Mouse (Mus musculus) intestine, embryonic 16.5 days (tissue): Measurements from ENCODE around the gene Rnf43. TPM values are rescaled to one million over a fixed set of nuclear protein-coding genes. Genes with fewer than 3 reads are reported as not detected.

Source experiments
- ATAC-seq: fragments of 200-750 bp; cut with Nextera tagmentation; 2 replicates; pipeline ENCODE4 v1.8.0; 2017; ENCODE audit warnings: moderate TSS enrichment, moderate library complexity
- H3K27ac ChIP-seq: fragments of 300-500 bp; sonication (generic); 2 replicates; pipeline ENCODE4 v1.5.1; 2014; ENCODE audit warnings: mild to moderate bottlenecking, low read length
- H3K27me3 ChIP-seq: fragments of 300-500 bp; sonication (generic); replicated peaks from 2 replicates; pipeline ENCODE4 v1.6.1; 2014; ENCODE audit warnings: low read length, control low read depth, mixed read lengths; ENCODE audit not compliant: control insufficient read depth, insufficient read depth
- H3K36me3 ChIP-seq: fragments of 300-500 bp; sonication (generic); 2 replicates; pipeline ENCODE4 v1.6.1; 2014; ENCODE audit warnings: low read length, control low read depth; ENCODE audit not compliant: control insufficient read depth, insufficient read depth
- H3K4me1 ChIP-seq: fragments of 300-500 bp; sonication (generic); 2 replicates; pipeline ENCODE4 v1.6.1; 2014; ENCODE audit warnings: low read length, control low read depth, mixed read lengths; ENCODE audit not compliant: control insufficient read depth, insufficient read depth
- H3K4me2 ChIP-seq: fragments of 300-500 bp; sonication (generic); 2 replicates; pipeline ENCODE4 v1.6.1; 2014; ENCODE audit warnings: low read depth, low read length, control low read depth
- H3K4me3 ChIP-seq: fragments of 300-500 bp; sonication (generic); 2 replicates; pipeline ENCODE4 v1.5.1; 2014; ENCODE audit warnings: mild to moderate bottlenecking, low read length
- H3K9ac ChIP-seq: fragments of 300-500 bp; sonication (generic); 2 replicates; pipeline ENCODE4 v1.6.1; 2014; ENCODE audit warnings: low read depth, low read length
- H3K9me3 ChIP-seq: fragments of 300-500 bp; sonication (generic); 2 replicates; pipeline ENCODE4 v1.6.1; 2016; ENCODE audit warnings: low read length, control low read depth; ENCODE audit not compliant: control insufficient read depth
- WGBS: fragments of 180-500 bp; shearing (Covaris S2); extraction: QIAGEN DNeasy Blood & Tissue Kit; methylation state at CpG from one replicate; pipeline ENCODE4 v1.1.7; 2014; 5-methylcytosine and 5-hydroxymethylcytosine counted together
- polyA plus RNA-seq: library from polyadenylated mRNA; unstranded; fragments of >200 nt; fragmentation: Nextera tagmentation; extraction: Ambion mirVana; gene quantifications from 2 replicates; pipeline ENCODE4 v1.2.1, GENCODE M21; 2015

Gene Rnf43
- polyA plus RNA-seq, 1 experiment from 2014 or later = 11.2 TPM

DNA sequence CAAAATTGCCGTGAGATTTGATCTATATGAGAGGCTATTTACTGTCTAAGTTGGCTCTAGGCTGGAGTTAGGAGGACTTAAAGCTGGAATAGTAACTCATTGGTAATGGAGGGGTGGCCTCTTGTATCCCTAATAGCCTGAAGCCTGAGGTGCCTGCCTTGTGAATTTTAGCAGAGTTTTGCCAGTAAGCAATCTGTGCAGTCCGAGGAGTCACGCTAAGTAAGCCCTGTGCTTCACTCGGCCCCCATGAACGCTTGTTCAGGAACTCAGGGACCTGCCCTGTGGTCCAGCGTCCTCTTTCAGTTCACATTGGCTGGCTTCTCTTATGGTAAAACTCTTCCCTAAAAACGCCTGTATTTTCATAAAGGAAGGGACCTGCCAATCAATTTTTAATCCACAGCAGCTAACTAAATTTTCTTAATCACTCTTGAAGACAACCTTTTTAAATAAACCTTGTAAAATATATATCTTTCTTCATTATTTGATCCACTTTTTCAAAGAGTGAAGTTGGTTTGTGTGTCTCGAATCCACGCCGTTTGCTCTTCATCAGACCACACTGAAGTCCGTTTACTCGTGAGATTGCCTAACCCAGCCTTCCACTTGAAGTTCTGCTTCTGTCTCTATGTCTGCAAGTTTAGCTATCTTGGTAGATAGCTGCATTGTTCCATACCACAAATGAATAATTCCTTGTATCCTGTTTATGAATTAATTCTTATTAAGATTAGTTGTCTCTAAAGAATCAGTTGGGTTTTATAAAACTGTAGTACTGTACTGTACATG is 3.9 kb downstream of the Rnf43 start:
- Histone ChIP-seq H3K27me3 (no peaks in the 10 kb centered on the region), H3K36me3 (no peaks in the 10 kb centered on the region), H3K4me2 (peak overlapping the region; percentile 43), H3K9me3 (no peaks in the 10 kb centered on the region), H3K9ac (peak overlapping the region; percentile 69), H3K4me3 (peak overlapping the region; percentile 49), H3K27ac (peak overlapping the region; percentile 61), H3K4me1 (no peaks in the 10 kb centered on the region)
- WGBS = 53% methylated on average over 12 of the region's 12 CpGs
- no peak for ATAC-seq

DNA sequence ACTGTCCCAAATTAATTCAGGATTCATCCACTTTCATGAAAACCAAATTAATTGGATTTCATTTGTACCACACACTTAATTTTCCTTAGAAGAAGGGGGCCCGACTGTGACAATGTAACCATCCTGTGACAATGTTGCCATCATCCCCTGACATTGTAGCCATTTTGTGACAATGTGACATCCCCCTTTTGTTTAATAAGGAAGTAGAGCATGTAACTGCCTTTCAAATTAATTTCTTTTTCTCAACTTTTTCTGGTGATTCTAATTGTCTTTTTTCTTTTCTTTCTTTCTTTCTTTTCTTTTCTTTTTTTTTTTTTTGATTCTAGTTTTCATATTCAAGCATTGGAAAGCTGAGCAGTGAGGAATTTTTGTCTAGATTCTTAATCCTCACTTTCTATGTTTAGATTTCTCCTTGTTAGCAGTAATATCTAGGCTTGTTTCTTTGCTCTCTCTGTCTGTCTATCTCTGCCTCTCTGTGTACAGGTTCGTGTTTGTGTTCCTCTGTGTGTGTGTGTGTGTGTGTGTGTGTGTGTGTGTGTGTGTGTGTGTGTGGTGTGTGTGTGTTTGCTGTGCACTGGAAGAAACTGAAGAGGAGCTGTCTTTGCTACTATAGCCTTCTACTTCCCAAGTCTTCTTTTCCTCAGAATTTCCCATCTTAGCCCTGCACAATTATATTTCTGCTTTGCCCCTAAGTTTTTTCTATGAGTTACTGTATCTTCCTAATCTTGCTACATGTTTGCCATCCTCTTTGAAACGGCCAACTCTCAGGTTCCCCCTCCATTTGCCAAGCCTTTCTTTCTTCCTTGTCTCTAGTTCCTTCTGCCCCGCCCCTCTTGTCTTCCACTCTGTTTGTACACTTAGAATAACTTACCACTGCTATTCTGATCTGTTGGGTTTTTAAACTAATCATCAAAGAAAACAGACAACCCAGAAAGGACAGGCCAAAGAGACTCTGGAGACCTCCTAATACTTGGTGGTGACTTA is 4.9 kb downstream of the Rnf43 start:
- Histone ChIP-seq H3K9me3 (no peaks in the 10 kb centered on the region), H3K27ac (peak overlapping the region; percentile 23; the same call in 1 of the 2 replicates), H3K4me3 (peak overlapping the region; percentile 19), H3K4me2 (peak overlapping the region; percentile 27; the same call in 1 of the 2 replicates), H3K27me3 (no peaks in the 10 kb centered on the region), H3K36me3 (no peaks in the 10 kb centered on the region), H3K9ac (no peak overlapping the region), H3K4me1 (no peaks in the 10 kb centered on the region)
- WGBS = 43% methylated on average over 4 of the region's 4 CpGs
- ATAC-seq = no peak

DNA sequence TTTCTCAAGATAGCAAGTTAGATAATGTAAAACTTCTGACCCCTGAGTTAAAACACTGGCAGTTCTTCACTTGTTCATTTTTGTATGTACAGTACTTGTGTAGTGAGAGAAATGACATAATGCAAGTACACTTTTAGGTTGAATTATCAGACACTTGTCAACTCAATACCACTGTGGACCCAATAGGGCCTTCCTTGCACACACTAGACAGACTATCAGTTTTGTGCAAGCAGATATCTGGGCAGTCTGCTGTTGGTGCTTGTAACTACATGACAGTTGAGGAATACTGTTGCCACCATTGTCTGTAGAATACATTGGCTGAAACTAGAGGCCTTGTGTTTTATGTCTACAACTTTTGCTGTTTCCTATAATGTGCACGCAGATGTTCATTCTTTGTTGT is 10.8 kb downstream of the Rnf43 start:
- Histone ChIP-seq H3K27me3 (no peaks in the 10 kb centered on the region), H3K9ac (no peak overlapping the region), H3K4me3 (no peak overlapping the region), H3K9me3 (no peaks in the 10 kb centered on the region), H3K27ac (no peak overlapping the region), H3K4me2 (no peak overlapping the region), H3K4me1 (no peaks in the 10 kb centered on the region), H3K36me3 (no peaks in the 10 kb centered on the region; the same call in 1 of the 2 replicates)
- WGBS = 92% methylated on average over 1 of the region's 1 CpGs
- no peak for ATAC-seq

DNA sequence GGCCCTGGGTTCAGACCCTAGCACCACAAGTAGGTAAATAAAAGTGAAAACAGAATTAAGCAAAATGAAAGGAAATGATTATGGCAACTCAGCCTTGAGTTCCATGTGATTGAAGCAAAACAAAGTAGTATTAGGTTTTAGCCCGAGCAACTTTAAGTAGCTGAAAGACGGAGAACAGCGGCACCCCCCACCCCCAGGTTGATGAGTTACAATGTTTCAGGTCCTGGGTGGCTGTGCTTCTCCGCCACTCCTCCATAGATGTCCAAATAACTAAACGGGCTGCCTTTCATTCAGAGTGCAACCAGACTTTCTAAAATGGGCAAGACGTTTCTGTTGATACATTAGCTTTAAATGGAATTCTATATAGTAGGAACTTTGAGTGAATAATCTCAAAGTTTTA is 13.1 kb downstream of the Rnf43 start:
- ATAC-seq = no peak
- Histone ChIP-seq H3K4me3 (no peak overlapping the region), H3K9ac (no peak overlapping the region), H3K36me3 (no peaks in the 10 kb centered on the region; the same call in 1 of the 2 replicates), H3K27me3 (no peaks in the 10 kb centered on the region), H3K27ac (no peak overlapping the region), H3K4me2 (no peak overlapping the region), H3K9me3 (no peaks in the 10 kb centered on the region), H3K4me1 (no peaks in the 10 kb centered on the region)
- WGBS = 83% methylated on average over 6 of the region's 6 CpGs

DNA sequence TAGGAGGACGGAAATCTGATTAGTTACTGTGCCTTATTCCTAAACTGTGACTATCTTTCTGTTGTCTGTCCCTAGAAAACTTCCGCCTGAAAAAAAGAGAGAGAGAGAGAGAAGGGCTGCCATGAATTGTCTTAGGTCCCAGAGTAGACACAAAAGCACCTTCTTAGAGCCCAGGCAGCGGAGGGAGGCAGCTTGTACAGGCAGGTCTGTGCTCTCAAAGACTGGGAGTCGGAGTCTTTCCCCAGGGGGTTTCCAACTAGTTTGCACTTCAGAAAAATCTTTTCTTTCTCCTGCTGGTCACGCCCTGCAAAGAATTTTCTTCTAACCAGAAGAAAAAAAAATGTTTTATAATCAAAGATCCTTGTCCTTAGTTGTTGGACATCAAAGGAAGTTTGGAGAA is 15.2 kb downstream of the Rnf43 start:
- H3K9ac ChIP-seq = no peak overlapping the region
- no peak overlapping the region for H3K27ac ChIP-seq
- no peaks in the 10 kb centered on the region for H3K27me3 ChIP-seq
- H3K4me3 ChIP-seq = no peak overlapping the region
- ATAC-seq = no peak
- no peaks in the 10 kb centered on the region for H3K9me3 ChIP-seq
- H3K4me1 ChIP-seq = no peaks in the 10 kb centered on the region
- no peak overlapping the region for H3K4me2 ChIP-seq
- 60% methylated on average over 5 of the region's 5 CpGs for WGBS
- no peaks in the 10 kb centered on the region; the same call in 1 of the 2 replicates for H3K36me3 ChIP-seq

DNA sequence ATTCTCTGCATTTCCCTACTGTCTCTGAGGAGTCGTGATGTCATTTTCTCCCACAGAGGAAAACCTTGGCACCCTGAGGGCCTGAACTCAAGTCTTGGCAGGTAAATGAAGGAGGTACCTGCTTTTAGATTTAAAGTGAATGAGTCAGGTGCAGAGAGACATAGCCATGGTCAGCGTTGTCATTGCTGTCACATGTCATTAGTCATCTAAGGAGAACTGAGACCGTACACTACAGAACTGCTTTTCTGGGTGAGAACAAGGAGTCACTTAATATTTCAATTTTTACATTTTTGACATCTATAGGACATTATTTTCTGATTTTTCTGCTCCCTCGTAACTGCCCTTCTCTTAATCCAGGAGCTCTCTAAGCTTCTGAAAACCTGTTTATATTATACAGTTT is 16.0 kb downstream of the Rnf43 start:
- no peak overlapping the region for H3K4me2 ChIP-seq

DNA sequence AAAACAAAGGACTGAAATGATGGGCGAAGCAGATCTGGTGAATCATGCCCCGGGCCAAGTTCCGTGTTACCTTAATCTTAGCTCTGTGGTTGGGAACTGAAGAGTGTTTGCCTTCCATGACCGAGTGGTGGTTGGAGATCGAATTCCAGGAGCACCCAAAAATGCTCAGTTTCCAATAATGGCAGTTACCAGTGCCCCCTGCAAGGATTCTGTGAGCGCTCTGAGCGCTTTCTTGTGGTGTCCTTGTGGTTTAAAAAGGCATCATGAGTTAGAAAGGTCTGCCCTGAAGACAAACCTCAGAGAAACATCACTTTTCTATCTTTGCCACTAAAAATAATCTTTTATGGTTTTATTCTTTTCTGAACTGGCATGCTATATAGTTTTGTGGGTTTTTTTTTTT is 16.5 kb downstream of the Rnf43 start:
- Histone ChIP-seq H3K27me3 (no peaks in the 10 kb centered on the region), H3K4me3 (no peak overlapping the region), H3K4me2 (no peak overlapping the region), H3K36me3 (no peaks in the 10 kb centered on the region; the same call in 1 of the 2 replicates), H3K9me3 (no peaks in the 10 kb centered on the region), H3K27ac (no peak overlapping the region), H3K4me1 (no peaks in the 10 kb centered on the region), H3K9ac (no peak overlapping the region)
- no peak for ATAC-seq
- 85% methylated on average over 7 of the region's 7 CpGs for WGBS

More for the DNA sequence above, 16.0 kb downstream of the Rnf43 start:
- Histone ChIP-seq H3K4me3 (no peak overlapping the region), H3K4me1 (no peaks in the 10 kb centered on the region), H3K27me3 (no peaks in the 10 kb centered on the region), H3K9ac (no peak overlapping the region), H3K36me3 (no peaks in the 10 kb centered on the region; the same call in 1 of the 2 replicates), H3K9me3 (no peaks in the 10 kb centered on the region), H3K27ac (no peak overlapping the region)
- 73% methylated on average over 4 of the region's 4 CpGs for WGBS
- no peak for ATAC-seq

DNA sequence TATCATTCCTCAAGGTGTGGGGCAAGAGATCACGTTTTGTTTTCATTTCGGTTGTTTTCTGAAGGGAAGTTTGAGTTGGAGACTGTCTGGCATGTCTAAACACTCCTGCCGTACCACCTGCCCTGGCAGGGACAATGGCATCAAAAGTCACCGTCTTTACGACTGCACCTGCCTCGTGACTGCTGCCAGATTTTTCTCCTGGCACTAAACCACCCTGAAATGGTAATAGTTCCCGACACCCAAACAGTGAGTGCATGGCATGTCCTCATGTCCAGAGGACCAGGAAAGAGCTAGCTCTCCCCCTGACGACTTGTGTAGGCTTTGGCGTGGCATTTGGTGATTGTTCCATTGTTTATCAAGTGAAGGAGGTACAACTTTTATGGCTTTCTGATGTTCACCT is 18.3 kb downstream of the Rnf43 start:
- no peaks in the 10 kb centered on the region for H3K27me3 ChIP-seq
- H3K4me3 ChIP-seq = no peak overlapping the region
- 0 out of 2 replicates have a peak, but pooled peaks cover 1% of the 10 kb centered on the region for H3K4me1 ChIP-seq
- no peaks in the 10 kb centered on the region for H3K36me3 ChIP-seq
- H3K27ac ChIP-seq = peak overlapping the region; percentile 39; the same call in 1 of the 2 replicates
- 59% methylated on average over 9 of the region's 9 CpGs for WGBS
- H3K4me2 ChIP-seq = peak overlapping the region; percentile 2; the same call in 1 of the 2 replicates
- ATAC-seq = no peak
- H3K9ac ChIP-seq = no peak overlapping the region
- H3K9me3 ChIP-seq = no peaks in the 10 kb centered on the region

DNA sequence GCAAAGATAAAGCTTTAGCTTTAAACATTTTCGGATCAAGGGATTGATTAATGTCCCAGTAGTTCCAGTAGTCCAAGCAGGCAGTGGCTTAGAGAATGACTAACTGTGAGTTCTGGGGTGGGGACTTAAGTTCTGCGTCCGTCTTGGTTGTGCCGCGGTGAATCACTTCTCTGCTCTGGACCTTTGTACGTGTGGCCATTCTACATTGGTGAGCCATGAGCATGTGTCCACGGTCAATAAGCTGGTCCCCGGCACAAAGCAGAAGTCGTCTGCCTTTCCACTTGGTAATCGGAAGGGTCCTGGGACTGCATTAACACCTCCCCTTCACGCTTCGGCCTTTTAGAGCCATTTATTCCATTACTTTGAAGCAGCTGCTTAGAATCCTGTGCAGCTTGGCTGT is 19.6 kb downstream of the Rnf43 start:
- H3K4me3 ChIP-seq = no peak overlapping the region
- peak overlapping the region; percentile 45 for H3K27ac ChIP-seq
- H3K9ac ChIP-seq = no peak overlapping the region
- H3K4me2 ChIP-seq = peak overlapping the region; percentile 19; the same call in 1 of the 2 replicates
- WGBS = 65% methylated on average over 12 of the region's 12 CpGs
- no peaks in the 10 kb centered on the region for H3K27me3 ChIP-seq
- 0 out of 2 replicates have a peak, but pooled peaks cover 6% of the 10 kb centered on the region for H3K4me1 ChIP-seq
- no peaks in the 10 kb centered on the region for H3K36me3 ChIP-seq
- no peak for ATAC-seq
- no peaks in the 10 kb centered on the region for H3K9me3 ChIP-seq
